Mouse (Mus musculus) fibroblast of lung, adult 2 months (primary cell): Measurements from ENCODE around the gene Ints7.

Experiments used
- DNase-seq: peaks from one replicate; pipeline ENCODE4 v3.0.0-alpha.2; 2011; ENCODE audit warnings: low read depth

Ints7 gene

DNA sequence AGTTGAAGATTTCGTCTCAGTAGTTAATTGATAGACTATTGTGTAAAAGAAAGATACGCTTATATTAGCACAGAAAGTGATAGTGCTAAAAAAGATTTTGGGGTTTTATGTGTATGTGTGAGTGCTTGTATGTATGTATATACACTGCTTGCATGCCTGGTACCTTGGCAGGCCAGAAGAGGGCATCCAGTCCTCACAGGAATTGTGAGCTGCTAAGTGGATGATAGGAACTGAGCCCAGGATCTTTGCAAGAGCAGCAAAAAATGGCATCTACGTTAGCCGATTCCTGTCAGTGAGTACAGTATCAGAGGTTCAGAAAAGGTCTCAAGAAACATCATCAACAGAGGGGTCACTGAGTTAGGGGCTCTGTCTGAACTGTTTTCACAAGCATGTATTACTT lies 9.0 kb downstream of the Ints7 start:
- no peak for DNase-seq

DNA sequence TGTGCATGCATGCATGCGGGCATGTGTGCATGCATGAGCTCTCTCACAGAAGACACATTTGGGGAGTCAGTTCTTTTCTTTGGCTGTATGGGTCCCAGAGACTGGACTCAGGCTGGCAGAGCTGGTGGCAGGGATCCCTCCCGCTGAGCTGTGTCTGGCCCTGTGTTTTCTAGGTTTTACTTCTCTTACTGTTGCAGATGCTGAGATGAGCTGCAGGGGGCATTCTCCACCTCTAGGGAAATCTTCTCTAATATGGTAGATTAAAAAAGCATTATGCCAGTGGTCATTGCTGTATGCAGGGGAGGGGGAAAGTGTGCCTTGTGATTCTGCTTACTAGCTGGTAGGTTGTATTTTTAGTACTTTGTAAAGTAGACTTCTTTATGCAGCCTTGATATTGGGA lies 10.3 kb downstream of the Ints7 start:
- no peak for DNase-seq

DNA sequence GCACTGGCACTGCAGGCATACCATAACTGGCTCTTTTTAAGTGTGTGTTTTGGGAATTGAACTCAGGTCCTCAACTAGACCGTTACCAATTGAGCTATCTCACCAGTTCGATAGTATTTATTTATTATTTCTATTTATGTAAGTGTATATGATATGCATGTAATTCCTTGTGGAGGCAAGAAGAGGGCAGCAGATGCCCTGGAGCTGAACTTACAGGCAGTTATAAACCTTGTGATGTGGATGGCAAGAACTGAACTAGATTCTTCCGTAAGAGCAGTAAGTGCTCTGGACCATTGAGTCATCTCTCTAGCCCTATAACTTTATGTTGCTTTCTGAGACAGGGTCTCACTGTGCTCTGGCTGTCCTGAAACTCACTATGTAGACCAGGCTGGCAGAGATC lies 11.6 kb downstream of the Ints7 start:
- no peak for DNase-seq

DNA sequence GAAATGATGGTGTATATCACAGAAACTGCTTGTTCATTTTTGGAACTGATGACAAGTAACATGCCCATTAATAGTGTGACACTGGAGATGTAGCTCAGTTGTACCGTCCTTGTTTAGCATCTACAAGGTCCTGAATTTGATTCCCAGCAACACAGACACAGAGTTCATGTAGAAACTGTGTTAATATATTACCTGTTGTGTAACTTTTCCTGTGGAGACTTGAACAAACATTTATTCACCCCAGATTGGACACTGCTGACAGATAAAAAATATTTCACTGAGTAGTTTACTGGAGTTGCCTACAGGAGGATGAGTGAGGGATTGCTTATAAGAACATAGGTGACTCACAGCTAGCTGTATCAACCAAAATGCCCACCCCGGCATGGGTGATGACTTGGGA lies 13.3 kb downstream of the Ints7 start:
- DNase-seq: no peak

DNA sequence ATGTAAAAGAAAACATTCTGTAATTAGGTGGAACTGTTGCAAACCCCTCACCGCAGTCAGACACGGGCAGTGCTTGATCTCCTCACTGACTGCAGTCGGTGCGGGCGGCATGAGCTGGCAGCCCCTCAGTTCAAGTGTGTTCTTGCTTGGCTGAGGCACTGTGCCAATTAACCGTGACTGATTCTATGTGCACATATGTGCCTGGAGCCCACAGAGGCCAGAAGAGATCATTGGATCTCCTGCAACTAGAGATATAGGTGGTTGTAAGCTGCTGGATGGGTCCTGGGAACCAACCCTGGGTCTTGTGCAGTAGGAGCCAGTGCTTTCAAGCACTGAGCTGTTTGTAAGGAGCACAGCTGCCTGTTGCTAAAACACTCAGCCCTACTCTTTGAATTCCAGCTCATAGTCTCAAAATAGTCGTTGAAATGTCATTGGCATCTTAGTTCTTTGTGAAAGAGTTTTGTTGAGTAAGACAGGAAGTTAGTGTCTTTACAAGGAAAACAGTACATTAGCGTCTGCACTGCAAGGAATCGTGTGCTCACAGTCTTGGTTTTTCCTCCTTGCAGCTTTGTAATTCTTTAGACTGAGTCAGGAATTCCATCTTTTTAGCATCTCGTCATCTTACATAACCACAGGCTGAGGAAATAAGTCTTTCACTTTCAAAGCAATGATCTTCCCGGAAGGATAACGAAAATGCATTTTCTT lies 16.7 kb downstream of the Ints7 start:
- peak; percentile 57 for DNase-seq

DNA sequence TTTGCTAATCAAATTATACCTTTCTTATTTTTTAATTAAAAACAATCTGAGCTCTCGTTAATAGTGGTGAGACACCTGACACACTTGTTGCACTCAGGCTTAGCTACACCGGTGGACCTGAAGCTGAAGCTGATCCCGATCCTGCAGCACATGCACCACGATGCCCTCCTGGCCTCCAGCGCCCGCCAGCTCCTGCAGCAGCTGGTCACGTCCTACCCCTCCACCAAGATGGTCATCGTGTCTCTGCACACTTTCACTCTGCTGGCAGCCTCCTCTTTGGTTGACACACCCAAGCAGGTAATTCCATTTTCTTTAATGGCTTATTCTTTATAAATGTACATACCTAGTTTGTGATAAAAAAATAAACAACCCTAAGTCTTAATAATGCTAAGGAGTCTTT lies 20.6 kb downstream of the Ints7 start:
- no peak for DNase-seq

DNA sequence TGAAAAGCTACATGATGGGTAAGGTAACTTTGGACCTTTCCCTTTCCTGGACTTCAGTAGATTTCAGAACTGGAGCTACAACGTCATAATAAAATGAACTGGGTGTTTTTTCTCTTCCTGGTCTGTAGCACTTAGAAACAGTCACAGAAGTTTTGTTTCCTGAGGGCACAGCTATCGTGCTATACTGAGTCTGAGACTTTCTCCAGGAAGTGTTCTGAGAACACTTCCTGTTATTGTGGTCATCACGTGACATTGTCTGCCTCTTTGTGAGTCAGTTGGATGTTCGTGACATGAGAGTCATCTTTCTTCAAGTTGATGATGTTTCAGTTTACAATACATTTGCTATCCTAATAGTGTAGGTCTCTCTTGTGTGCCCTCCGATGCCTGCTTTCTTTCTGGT lies 23.8 kb downstream of the Ints7 start:
- no peak for DNase-seq

DNA sequence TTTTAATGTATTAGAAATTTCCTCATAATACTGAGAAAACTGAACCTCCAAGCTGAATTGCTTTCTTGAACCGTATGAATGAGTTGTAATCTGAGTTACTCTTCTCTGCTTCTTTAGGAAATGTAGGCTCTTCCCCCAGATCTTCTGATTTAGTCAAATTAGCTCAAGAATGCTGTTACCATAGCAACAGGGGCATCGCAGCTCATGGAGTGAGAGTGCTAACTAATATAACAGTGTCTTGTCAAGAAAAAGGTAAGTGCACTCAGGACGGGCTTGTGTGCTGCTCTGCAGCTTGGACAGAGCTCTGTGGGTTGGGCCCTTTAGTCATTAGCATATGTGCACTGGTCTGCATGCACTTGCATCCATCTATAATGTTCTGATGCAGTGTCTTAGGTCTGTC lies 29.3 kb downstream of the Ints7 start:
- DNase-seq: no peak

DNA sequence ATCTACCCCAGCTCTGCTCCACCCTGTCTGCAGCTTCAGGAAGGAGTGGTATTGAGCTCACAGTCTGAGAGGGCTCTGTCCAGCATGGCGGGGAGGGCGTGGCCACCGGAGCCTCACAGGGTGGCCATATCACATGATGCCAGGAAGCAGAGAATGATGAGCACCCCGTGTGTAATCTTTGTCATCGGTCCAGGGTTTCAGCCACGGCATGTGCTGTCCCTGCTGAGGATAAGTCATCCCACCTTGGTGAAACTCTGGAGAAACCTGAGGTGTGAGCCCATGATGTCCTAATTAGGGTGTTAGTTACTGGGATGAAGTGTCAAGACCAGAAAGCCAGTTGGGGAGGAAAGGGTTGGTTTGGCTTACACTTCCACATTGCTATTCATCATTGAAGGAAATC lies 33.6 kb downstream of the Ints7 start:
- no peak for DNase-seq

DNA sequence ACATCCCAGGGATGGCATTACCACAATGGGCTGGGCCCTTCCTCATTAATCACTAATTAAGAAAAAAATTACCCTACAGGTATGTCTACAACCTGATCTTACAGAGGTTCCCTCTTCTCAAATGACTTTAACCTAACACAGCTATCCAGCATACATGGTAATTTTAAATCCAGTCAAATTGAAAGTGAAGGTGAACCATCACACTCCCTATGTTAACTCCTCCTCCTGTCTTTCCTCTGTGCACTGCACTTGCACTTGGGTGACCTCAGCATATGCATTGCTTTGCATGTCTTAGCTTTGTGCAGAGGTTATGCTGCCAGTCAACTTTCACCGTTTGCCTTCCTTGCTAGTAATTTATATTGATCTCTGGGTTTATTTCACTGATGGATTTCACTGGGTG lies 34.1 kb downstream of the Ints7 start:
- DNase-seq: no peak

DNA sequence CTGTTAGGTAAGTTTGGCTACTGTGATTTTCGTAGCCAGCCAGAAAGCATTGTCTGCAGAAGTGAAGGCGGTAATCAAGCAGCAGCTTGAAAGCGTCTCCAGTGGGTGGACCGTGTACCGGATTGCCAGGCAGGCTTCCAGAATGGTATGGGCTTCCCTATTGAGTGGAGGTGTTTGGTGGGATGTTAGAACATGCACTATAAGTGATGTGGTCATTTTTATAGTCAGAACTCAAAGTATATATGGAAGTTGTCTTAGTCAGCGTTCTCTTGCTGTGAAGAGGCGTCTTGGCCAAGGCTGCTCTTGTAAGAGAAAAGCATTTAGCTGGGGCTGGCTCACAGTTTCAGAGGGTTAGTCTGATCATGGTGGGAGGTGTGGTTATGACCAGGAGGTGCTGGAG lies 34.9 kb downstream of the Ints7 start:
- DNase-seq: no peak

DNA sequence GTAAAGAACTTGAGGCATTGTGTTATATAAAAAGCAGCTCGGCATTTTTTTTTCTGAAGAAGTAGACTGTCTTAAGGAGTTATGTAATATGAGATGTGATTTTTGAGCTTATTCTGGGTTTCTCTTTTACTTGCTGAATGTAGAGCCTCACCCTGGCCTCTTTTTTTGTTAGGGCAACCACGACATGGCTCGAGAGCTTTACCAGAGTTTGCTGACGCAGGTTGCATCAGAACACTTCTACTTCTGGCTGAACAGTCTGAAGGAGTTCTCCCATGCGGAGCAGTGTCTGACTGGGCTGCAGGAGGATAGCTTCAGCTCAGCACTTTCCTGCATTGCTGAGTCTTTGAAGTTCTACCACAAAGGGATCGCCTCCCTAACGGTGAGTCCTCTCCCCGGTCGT lies 36.2 kb downstream of the Ints7 start:
- no peak for DNase-seq

DNA sequence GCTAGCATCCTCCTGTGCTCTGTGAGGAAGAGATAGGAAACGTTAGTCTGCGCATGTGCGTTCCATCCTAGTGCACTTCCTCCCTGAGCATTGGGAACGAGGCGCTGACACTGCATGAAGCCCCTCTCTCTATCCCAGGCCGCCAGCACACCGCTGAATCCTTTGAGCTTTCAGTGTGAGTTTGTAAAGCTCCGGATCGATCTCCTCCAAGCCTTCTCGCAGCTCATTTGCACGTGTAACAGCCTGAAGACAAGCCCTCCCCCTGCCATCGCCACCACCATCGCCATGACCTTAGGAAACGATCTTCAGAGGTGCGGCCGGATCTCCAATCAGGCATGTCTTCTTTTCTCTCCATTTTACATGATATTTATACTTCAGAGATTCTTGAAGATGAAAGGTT lies 37.4 kb downstream of the Ints7 start:
- DNase-seq: no peak

DNA sequence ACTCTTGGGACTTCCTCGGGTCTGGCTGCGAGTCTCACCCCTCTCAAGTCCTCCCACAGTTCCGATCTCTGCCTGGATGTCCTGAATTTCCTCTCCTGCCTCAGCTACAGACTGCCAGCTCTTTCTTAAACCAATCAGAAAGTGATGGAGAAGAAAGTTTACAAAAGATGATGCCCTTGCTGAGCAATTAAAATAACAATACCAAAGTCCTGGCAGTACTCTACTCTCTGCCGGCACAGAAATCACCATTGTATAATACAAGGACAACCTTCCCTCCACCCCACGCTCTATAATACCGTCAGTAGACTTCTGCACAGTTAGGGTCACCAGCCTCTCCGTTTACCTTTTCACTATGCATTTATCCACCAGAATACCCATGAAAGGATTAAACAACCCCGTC lies 40.8 kb downstream of the Ints7 start:
- no peak for DNase-seq

DNA sequence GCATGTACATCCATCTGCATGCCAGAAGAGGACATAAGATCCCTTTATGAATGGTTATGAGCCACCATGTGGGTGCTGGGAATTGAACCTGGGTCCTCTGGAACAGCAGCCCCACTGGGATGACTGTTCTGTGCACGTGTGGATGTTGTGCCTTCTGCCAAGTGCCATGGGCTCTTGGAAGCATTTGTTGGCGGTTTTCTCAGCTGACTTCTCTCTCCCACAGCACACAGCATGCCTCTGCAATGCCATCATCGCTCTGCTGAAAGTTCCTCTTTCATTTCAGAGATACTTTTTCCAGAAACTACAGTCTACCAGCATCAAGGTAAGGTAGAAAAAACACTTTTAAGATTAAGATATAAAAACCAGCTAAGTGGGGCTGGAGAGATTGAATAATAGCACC lies 42.2 kb downstream of the Ints7 start:
- no peak for DNase-seq

DNA sequence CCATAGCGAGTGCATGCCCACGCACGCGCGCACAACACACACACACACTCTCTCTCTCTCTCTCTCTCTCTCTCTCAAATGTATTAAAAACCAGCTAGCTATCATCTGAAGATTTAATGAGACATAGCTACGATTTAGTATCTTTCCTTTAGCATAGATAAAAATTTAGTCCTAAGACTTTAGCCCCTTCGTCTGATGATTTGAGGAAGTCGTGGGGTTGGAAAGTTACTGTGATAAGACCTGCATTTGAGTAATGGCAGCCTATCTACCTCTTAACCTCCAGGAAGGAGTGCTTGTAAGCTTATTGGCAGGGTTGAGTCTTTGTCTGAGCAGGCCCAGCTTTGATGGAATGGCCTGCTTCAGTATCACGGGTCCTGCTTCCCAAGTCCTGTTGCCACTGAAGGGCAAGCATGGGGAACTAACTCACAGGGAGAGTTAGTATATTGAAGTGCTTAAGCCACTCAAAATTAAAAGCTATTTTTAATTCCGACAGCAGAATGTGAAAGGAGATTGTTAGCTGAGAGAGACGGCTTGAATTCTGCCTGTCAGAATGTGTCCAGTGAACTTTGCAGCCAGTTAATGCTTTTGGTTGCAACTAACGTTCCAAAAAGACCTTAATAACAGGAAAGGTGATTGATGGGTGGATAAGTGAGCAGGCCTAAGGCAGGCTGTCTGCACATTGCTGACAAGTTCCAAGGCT lies 42.8 kb downstream of the Ints7 start:
- DNase-seq: no peak

DNA sequence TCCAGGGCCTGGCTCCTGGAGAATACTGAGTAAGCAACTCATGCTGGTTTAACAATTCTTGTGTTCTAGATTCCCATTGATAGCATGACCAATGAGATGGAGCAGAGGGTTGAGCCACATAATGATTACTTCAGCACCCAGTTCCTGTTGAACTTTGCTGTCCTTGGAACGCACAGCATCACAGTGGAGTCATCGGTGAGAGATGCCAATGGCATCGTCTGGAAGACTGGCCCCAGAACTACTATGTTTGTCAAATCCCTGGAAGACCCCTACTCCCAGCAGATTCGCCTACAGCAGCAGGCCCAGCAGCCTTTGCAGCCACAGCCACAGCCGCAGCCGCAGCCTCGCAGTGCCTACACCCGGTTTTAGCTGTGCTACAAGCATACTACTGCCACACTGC lies 45.7 kb downstream of the Ints7 start:
- no peak for DNase-seq

DNA sequence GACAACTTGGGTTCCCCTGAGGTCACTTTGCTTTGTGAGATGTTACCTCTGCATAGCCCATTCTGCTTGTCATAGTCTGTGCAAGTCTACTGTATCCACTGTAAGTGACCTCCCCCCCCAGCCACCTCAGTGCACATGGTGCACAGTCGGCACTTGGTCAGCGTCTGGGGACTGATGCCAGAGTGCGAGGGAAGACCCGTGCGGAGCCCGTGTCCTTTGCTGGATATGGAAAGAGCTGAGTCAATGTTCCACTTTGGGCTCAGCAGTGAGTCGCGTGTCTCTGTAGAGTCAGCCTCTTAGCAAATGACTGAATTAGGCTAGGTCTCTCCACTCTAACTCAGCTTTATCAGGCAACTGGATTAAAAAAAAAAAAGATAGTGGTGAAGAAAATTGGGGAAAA lies 47.4 kb downstream of the Ints7 start:
- DNase-seq: no peak

DNA sequence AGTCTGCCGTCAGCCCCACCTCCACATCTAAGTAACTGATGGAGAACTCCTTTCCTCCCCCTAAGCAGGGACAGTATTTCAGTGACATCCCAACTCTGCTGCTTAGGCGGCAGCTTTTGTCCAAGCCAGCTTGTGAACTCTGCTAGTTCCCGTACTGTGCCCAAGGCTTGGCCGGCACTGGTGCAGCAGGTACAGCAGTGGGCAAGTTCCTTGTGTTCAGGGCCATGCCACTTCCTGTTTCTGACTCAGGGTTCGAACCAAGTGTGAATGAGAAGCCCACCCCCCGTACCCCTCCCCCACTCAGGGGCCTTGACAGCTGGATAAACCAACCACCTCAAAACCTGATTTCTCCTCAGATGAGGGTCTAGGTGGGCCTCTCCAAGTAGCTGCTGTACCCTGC lies 49.1 kb downstream of the Ints7 start:
- DNase-seq: no peak

DNA sequence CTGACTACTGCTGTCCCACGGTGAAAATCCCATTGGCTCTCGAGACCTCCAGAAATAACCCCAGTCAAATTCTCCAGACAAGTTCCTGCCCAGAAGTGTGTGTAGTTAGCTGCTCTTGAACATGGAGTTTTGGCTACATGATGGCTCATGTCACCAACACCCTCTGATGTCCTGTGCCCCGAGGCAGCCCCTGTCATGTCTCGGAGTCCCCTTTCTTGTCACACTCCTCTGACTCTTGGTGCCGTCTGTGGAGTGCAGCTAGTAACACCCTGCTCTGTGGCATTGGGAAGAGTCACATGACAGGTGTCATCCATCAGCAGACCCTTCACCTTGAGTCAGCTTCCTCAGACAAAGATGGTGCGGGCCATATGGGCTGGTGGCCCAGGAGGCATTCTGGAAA lies 49.6 kb downstream of the Ints7 start:
- no peak for DNase-seq

DNA sequence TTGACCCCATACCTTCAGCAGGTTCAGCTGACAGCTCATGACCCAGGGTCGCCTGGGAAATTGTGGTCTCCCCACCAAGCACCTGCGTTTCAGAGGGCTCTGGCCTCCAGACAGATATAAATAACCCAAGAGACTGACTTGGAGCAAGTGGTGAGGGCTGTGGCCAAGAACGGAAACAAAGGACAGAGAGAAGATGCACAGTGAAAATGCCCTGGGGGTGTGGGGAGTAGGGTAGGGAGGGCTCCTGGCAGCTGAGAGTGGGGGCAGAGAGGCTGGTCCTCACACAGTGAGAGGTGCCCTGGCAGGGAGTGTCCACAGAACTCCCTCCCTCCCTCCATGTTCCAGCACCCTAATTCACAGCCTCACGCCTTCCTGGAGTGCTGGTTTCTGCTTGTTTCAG lies 50.2 kb downstream of the Ints7 start:
- DNase-seq: no peak

DNA sequence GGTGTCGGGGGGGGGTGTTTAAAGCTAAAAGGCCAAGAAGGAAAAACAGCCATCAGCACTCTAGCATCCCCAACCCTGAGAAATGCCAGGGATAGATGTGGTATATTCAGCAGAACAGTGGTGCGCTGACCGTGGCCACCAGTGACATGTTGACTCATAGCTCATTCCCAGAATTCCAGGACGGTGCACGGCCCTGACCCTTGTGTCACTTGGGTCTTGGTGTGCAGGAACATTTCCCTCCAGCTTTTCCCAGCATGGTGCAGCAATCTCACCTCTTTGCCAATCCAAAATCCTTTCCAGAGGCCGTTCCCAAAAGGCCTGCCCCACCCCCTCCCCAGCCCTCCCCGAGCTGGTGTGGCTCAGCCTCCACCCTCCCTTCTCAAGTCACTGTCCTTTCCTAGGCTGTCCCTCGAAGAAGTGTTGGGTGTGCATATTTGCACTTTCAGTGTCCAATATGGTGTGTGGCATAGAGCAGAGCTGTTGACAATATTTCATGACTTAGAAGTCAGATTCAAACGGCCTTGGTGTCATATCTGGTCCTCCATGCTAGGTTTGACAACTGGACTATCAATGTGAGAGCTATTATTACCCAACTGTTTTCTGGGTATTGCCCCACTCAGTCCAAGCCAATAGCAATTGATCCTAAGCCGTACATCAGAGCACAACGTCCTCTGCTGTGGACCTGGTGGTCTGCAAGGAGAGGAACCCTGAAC lies 53.2 kb downstream of the Ints7 start:
- DNase-seq: no peak

DNA sequence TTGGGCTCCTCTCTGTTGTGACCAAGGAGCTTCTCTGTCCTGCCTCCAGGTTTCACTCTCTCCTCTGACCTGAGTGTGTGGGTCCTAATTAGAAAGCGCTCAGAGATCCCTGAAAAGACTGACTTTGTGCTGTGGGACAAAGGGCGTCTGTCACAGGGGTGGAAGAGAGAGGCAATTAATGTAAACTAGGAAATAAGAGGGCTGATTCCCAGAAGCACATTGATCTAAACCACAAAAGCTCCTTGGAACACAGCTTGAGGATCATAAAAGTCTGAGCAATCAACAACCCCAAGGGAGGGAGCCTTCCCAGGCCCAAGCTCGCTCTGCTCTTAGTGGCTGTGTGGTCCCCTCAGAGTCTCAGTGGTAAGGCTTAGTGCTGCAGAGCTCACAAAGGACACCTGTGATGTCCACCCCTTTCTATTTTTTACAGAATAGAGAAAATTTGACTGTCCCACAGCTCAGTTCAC lies 53.8 kb downstream of the Ints7 start:
- DNase-seq: no peak
